In genomic region chr2:118116180-118116579, GRCm38 (mm10) we compare ENCODE assay signal across 16 mouse cellular contexts. TPM values are rescaled to one million over a fixed set of nuclear protein-coding genes. Genes with fewer than 3 reads are reported as not detected.
DNase-seq lines count a peak whose midpoint lies in the region; ATAC-seq lines count a peak whose summit lies in the region.
"Had no signal": no experiment of that assay in that cellular context is flagged by ENCODE, and none has a peak within 500 bp of the region (broad histone marks: within the 10 kb centered on the region; RNA-seq: fewer than 3 reads in every experiment).

No protein-coding gene starts in this region.

- H3K4me2 ChIP-seq in hindbrain, embryonic 15.5 days: no peak overlapping the region
- no peak overlapping the region for H3K4me2 ChIP-seq in hindbrain, embryonic 12.5 days (replicated peaks)
- H3K4me2 ChIP-seq in midbrain, embryonic 14.5 days (ENCODE audit: low read length): no peak overlapping the region
- no peak overlapping the region for H3K4me2 ChIP-seq in neural tube, embryonic 13.5 days
- H3K4me2 ChIP-seq: liver, embryonic 13.5 days had no signal

- no peak overlapping the region for H3K4me3 ChIP-seq in hindbrain, embryonic 15.5 days
- H3K4me3 ChIP-seq in hindbrain, embryonic 12.5 days: no peak overlapping the region
- H3K4me3 ChIP-seq in midbrain, embryonic 14.5 days (replicated peaks; ENCODE audit: low read depth, low read length): no peak overlapping the region
- H3K4me3 ChIP-seq in midbrain, embryonic 10.5 days: no peak overlapping the region
- H3K4me3 ChIP-seq in neural tube, embryonic 13.5 days: no peak overlapping the region
- H3K4me3 ChIP-seq in heart, embryonic 10.5 days: no peak overlapping the region
- H3K4me3 ChIP-seq: liver, embryonic 13.5 days had no signal

- peak; percentile 34 for DNase-seq in midbrain, embryonic 14.5 days
- no peak for DNase-seq in midbrain, embryonic 10.5 days (ENCODE audit: low spot score)
- DNase-seq in brain, adult 2 months (ENCODE audit: low read depth, low spot score): peak; percentile 28
- no peak for DNase-seq in heart, embryonic 10.5 days (ENCODE audit: low spot score)
- DNase-seq: cerebellum, adult 2 months; heart, adult 18-20 months; liver, embryonic 13.5 days; right cerebral cortex, adult 18-20 months; spleen, adult 18-20 months had no signal

- 0 out of 2 replicates have a peak, but pooled peaks have one; percentile 28 for ATAC-seq in hindbrain, embryonic 15.5 days (ENCODE audit: low FRiP score, low read depth)
- no peak for ATAC-seq in hindbrain, embryonic 12.5 days (ENCODE audit: low FRiP score)
- no peak for ATAC-seq in midbrain, embryonic 14.5 days (ENCODE audit: low FRiP score, low TSS enrichment)
- peak; percentile 60; the same call in 1 of the 2 replicates for ATAC-seq in neural tube, embryonic 13.5 days (ENCODE audit: low read depth)
- ATAC-seq: activated CD4-positive, CD25-positive, alpha-beta regulatory T cell, adult 4 months; CD4-positive, CD25-positive, alpha-beta regulatory T cell, adult 4 months; inflammation-experienced regulatory T-cells, adult 6 months had no signal

- H3K9ac ChIP-seq in hindbrain, embryonic 15.5 days: no peak overlapping the region
- no peak overlapping the region for H3K9ac ChIP-seq in hindbrain, embryonic 12.5 days
- H3K9ac ChIP-seq in midbrain, embryonic 14.5 days (replicated peaks; ENCODE audit: low read length): no peak overlapping the region
- H3K9ac ChIP-seq in neural tube, embryonic 13.5 days: no peak overlapping the region
- H3K9ac ChIP-seq: liver, embryonic 13.5 days had no signal

- no peak overlapping the region for H3K27ac ChIP-seq in hindbrain, embryonic 15.5 days (replicated peaks)
- H3K27ac ChIP-seq in hindbrain, embryonic 12.5 days: no peak overlapping the region
- H3K27ac ChIP-seq in midbrain, embryonic 14.5 days (replicated peaks; ENCODE audit: low read depth, low read length): no peak overlapping the region
- no peak overlapping the region for H3K27ac ChIP-seq in midbrain, embryonic 10.5 days (replicated peaks)
- no peak overlapping the region for H3K27ac ChIP-seq in neural tube, embryonic 13.5 days (replicated peaks)
- no peak overlapping the region for H3K27ac ChIP-seq in heart, embryonic 10.5 days
- H3K27ac ChIP-seq: kidney, postnatal 0 days; liver, embryonic 13.5 days had no signal

- WGBS in hindbrain, embryonic 15.5 days: 54% methylated on average over 2 of the region's 2 CpGs
- WGBS in hindbrain, embryonic 12.5 days: 66% methylated on average over 2 of the region's 2 CpGs
- 49% methylated on average over 2 of the region's 2 CpGs for WGBS in midbrain, embryonic 14.5 days
- WGBS in midbrain, embryonic 10.5 days: 86% methylated on average over 2 of the region's 2 CpGs
- WGBS in neural tube, embryonic 13.5 days: 39% methylated on average over 2 of the region's 2 CpGs
- 79% methylated on average over 2 of the region's 2 CpGs for WGBS in heart, embryonic 10.5 days

- H3K4me1 ChIP-seq in hindbrain, embryonic 15.5 days (replicated peaks): peaks cover 43% of the 10 kb centered on the region
- peaks cover 19% of the 10 kb centered on the region for H3K4me1 ChIP-seq in hindbrain, embryonic 12.5 days
- H3K4me1 ChIP-seq in midbrain, embryonic 14.5 days (ENCODE audit: control insufficient read depth, insufficient read depth, low read length): 0 out of 2 replicates have a peak, but pooled peaks cover 3% of the 10 kb centered on the region
- H3K4me1 ChIP-seq in midbrain, embryonic 10.5 days: peaks cover 49% of the 10 kb centered on the region
- peaks cover 33% of the 10 kb centered on the region for H3K4me1 ChIP-seq in neural tube, embryonic 13.5 days (replicated peaks)
- peaks cover 17% of the 10 kb centered on the region for H3K4me1 ChIP-seq in heart, embryonic 10.5 days
- H3K4me1 ChIP-seq: liver, embryonic 13.5 days had no signal

- H3K27me3 ChIP-seq in hindbrain, embryonic 15.5 days: peaks cover 6% of the 10 kb centered on the region; the same call in 1 of the 2 replicates
- peaks cover 16% of the 10 kb centered on the region for H3K27me3 ChIP-seq in hindbrain, embryonic 12.5 days
- H3K27me3 ChIP-seq in midbrain, embryonic 14.5 days (ENCODE audit: control insufficient read depth, insufficient read depth, low read length): peaks cover 7% of the 10 kb centered on the region; the same call in 1 of the 2 replicates
- H3K27me3 ChIP-seq in midbrain, embryonic 10.5 days (ENCODE audit: low read depth, poor library complexity, severe bottlenecking): peaks cover 12% of the 10 kb centered on the region
- peaks cover 29% of the 10 kb centered on the region for H3K27me3 ChIP-seq in neural tube, embryonic 13.5 days
- no peaks in the 10 kb centered on the region for H3K27me3 ChIP-seq in heart, embryonic 10.5 days (ENCODE audit: insufficient read depth, poor library complexity, severe bottlenecking)

- no peaks in the 10 kb centered on the region for H3K9me3 ChIP-seq in hindbrain, embryonic 15.5 days
- no peaks in the 10 kb centered on the region for H3K9me3 ChIP-seq in hindbrain, embryonic 12.5 days (replicated peaks)
- no peaks in the 10 kb centered on the region for H3K9me3 ChIP-seq in midbrain, embryonic 14.5 days (ENCODE audit: control insufficient read depth, low read length)
- no peaks in the 10 kb centered on the region for H3K9me3 ChIP-seq in midbrain, embryonic 10.5 days (replicated peaks)
- H3K9me3 ChIP-seq in neural tube, embryonic 13.5 days: no peaks in the 10 kb centered on the region
- no peaks in the 10 kb centered on the region for H3K9me3 ChIP-seq in heart, embryonic 10.5 days
- H3K9me3 ChIP-seq: liver, embryonic 13.5 days had no signal

- no peaks in the 10 kb centered on the region for H3K36me3 ChIP-seq in hindbrain, embryonic 15.5 days
- H3K36me3 ChIP-seq in hindbrain, embryonic 12.5 days: peaks cover 15% of the 10 kb centered on the region
- H3K36me3 ChIP-seq in midbrain, embryonic 14.5 days (ENCODE audit: control insufficient read depth, insufficient read depth, low read length): no peaks in the 10 kb centered on the region
- H3K36me3 ChIP-seq in midbrain, embryonic 10.5 days: peaks cover 67% of the 10 kb centered on the region
- H3K36me3 ChIP-seq in neural tube, embryonic 13.5 days: no peaks in the 10 kb centered on the region
- H3K36me3 ChIP-seq in heart, embryonic 10.5 days: peaks cover 57% of the 10 kb centered on the region

RNA-seq across cellular contexts. Expression of gene Thbs1, which starts 4.5 kb away (rescaled TPM):
- 6.4 and 6.9 TPM in 2 replicates for polyA plus RNA-seq in hindbrain, embryonic 15.5 days (2015; fragmentation: Nextera tagmentation; extraction: Ambion mirVana)
- polyA plus RNA-seq in hindbrain, embryonic 12.5 days (2016; fragmentation: Nextera tagmentation; extraction: Ambion mirVana): 89.8 and 110 TPM in 2 replicates
- 2.8 and 4.0 TPM in 2 replicates for polyA plus RNA-seq in midbrain, embryonic 14.5 days (2014; fragmentation: Nextera tagmentation; extraction: Ambion mirVana)
- polyA plus RNA-seq in midbrain, embryonic 10.5 days (2016; fragmentation: Nextera tagmentation; extraction: Ambion mirVana): 25.4 and 35.4 TPM in 2 replicates
- 6.6 and 11.0 TPM in 2 replicates for polyA plus RNA-seq in neural tube, embryonic 13.5 days (2015; fragmentation: Nextera tagmentation; extraction: Ambion mirVana)
- polyA plus RNA-seq in heart, embryonic 10.5 days (2016; fragmentation: Nextera tagmentation; extraction: Ambion mirVana): 37.8 and 47.0 TPM in 2 replicates
- polyA plus RNA-seq: activated CD4-positive, CD25-positive, alpha-beta regulatory T cell, adult 4 months had no signal

Comparison
In these comparisons a context has a peak if more than half of its experiments do, and no peak if none do; other contexts are left out.
1. ATAC-seq: peak in hindbrain, embryonic 15.5 days (single experiment) and neural tube, embryonic 13.5 days (single experiment); none in hindbrain, embryonic 12.5 days (single experiment) and midbrain, embryonic 14.5 days (single experiment).
2. DNase-seq: peak in midbrain, embryonic 14.5 days (single experiment) and brain, adult 2 months (single experiment); none in midbrain, embryonic 10.5 days (single experiment) and heart, embryonic 10.5 days (single experiment).